Mouse (Mus musculus): Measurements from ENCODE around the gene Asah2. TPM values are rescaled to one million over a fixed set of nuclear protein-coding genes. Genes with fewer than 3 reads are reported as not detected.

The Asah2 gene
- polyA plus RNA-seq, 1 experiment from 2014 or later, result 1.6 TPM

DNA sequence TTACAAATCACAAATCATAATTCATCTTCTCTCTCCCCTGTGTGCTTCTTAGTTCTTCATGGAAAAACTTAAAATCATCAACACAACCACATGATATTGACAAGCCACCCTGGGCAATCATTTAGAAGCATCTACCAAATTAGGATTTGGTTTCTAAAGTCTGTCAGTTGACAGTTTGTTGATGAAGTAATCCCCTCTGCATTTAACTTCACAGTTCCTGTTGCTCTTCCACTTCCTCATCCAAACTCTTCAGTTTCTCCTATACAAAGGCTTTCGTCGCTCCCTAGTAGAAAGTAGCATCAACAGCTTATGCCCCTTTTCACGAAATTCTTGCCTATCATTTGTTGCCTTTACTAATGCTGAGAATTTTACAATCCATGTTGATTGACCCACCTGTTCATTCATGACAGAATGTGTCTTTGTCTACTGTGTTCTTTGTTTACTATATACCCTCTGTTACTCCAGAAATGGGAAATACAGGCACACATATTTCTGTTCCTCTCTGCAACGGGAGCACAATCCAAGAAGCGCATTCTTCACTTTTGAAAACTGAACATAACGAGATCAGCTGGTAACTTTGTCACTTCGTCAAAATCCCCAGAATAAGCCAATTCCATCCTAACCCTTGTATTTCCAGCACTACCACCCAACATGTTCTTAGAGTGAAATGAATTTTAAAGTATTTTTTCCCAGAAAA lies 157.1 kb downstream of the Asah2 start:
- H3K4me1 ChIP-seq (ENCODE audit: control insufficient read depth, insufficient read depth, low read length), result no peaks in the 10 kb centered on the region
- H3K36me3 ChIP-seq (ENCODE audit: control insufficient read depth, insufficient read depth, low read length), result no peaks in the 10 kb centered on the region
- ATAC-seq (ENCODE audit: low read depth), result no peak
- no peaks in the 10 kb centered on the region for H3K27me3 ChIP-seq (ENCODE audit: control insufficient read depth, insufficient read depth, low read length)
- no peak overlapping the region for H3K4me3 ChIP-seq (ENCODE audit: low read depth, low read length)
- no peaks in the 10 kb centered on the region for H3K9me3 ChIP-seq (ENCODE audit: control insufficient read depth, low read length)
- no peak overlapping the region for H3K27ac ChIP-seq (ENCODE audit: low read depth, low read length)
- 85% methylated on average over 7 of the region's 7 CpGs for WGBS
- no peak overlapping the region for H3K9ac ChIP-seq (replicated peaks; ENCODE audit: low read depth, low read length)
- no peak overlapping the region for H3K4me2 ChIP-seq (ENCODE audit: low read depth, low read length)

Other genes with a start within 250 kb of the Asah2 start
- not detected in 2 replicates for gene A1cf, start 239.4 kb downstream of the Asah2 start, polyA plus RNA-seq (2014; fragmentation: Nextera tagmentation; extraction: Ambion mirVana)